ENCODE assay signal across 10 mouse cellular contexts in genomic region chr9:41470010-41470409, GRCm38 (mm10).
DNase-seq lines count a peak whose midpoint lies in the region; ATAC-seq and TF ChIP-seq lines count a peak whose summit lies in the region.
"Had no signal": no experiment of that assay in that cellular context is flagged by ENCODE, and none has a peak within 500 bp of the region (broad histone marks: within the 10 kb centered on the region; RNA-seq: fewer than 3 reads in every experiment).

No protein-coding gene starts in this region.

- no peak overlapping the region for H3K9ac ChIP-seq in midbrain, embryonic 12.5 days (replicated peaks)
- no peak overlapping the region for H3K9ac ChIP-seq in midbrain, embryonic 11.5 days (ENCODE audit: low read length)
- no peak overlapping the region for H3K9ac ChIP-seq in intestine, embryonic 16.5 days (ENCODE audit: low read depth, low read length)
- H3K9ac ChIP-seq: liver, embryonic 15.5 days had no signal

- intact Hi-C loops in gastrocnemius, adult 2 months (cut with DNase I) = no loop called here

- ATAC-seq in midbrain, embryonic 12.5 days (ENCODE audit: low FRiP score, low read depth) = no peak
- ATAC-seq in midbrain, embryonic 11.5 days (ENCODE audit: low FRiP score) = no peak
- ATAC-seq in intestine, embryonic 16.5 days = no peak
- ATAC-seq in granulocyte monocyte progenitor cell, adult 5-6 weeks (replicated peaks; ENCODE audit: poor library complexity, severe bottlenecking) = no peak

- peaks cover 20% of the 10 kb centered on the region for H3K4me1 ChIP-seq in midbrain, embryonic 12.5 days
- H3K4me1 ChIP-seq in midbrain, embryonic 11.5 days (ENCODE audit: control insufficient read depth, insufficient read depth, low read length) = peaks cover 10% of the 10 kb centered on the region; the same call in 1 of the 2 replicates
- no peaks in the 10 kb centered on the region for H3K4me1 ChIP-seq in intestine, embryonic 16.5 days (ENCODE audit: control insufficient read depth, insufficient read depth, low read length)
- H3K4me1 ChIP-seq: liver, embryonic 15.5 days had no signal

- H3K4me3 ChIP-seq in gastrocnemius, adult 2 months = no peak overlapping the region
- H3K4me3 ChIP-seq in midbrain, embryonic 12.5 days = no peak overlapping the region
- H3K4me3 ChIP-seq in midbrain, embryonic 11.5 days (ENCODE audit: low read depth, low read length) = no peak overlapping the region
- no peak overlapping the region for H3K4me3 ChIP-seq in intestine, embryonic 16.5 days (ENCODE audit: low read length)
- H3K4me3 ChIP-seq: liver, embryonic 15.5 days; myocyte had no signal

- WGBS in midbrain, embryonic 12.5 days = 67% methylated on average over 6 of the region's 6 CpGs
- 70% methylated on average over 6 of the region's 6 CpGs for WGBS in midbrain, embryonic 11.5 days
- 45% methylated on average over 6 of the region's 6 CpGs for WGBS in intestine, embryonic 16.5 days

- H3K27me3 ChIP-seq in midbrain, embryonic 12.5 days = no peaks in the 10 kb centered on the region
- no peaks in the 10 kb centered on the region for H3K27me3 ChIP-seq in midbrain, embryonic 11.5 days (ENCODE audit: control insufficient read depth, insufficient read depth, low read length)
- no peaks in the 10 kb centered on the region for H3K27me3 ChIP-seq in intestine, embryonic 16.5 days (replicated peaks; ENCODE audit: control insufficient read depth, insufficient read depth, low read length)
- H3K27me3 ChIP-seq: liver, embryonic 15.5 days had no signal

- no peak overlapping the region for H3K4me2 ChIP-seq in midbrain, embryonic 12.5 days (replicated peaks)
- H3K4me2 ChIP-seq in midbrain, embryonic 11.5 days = no peak overlapping the region
- H3K4me2 ChIP-seq in intestine, embryonic 16.5 days (ENCODE audit: low read depth, low read length) = no peak overlapping the region
- H3K4me2 ChIP-seq: liver, embryonic 15.5 days had no signal

- TF ChIP-seq CTCF in gastrocnemius, adult 2 months (IDR thresholded peaks at IDR 0.05) = no peak

- no peak for DNase-seq in gastrocnemius, adult 2 months
- no peak for DNase-seq in gastrocnemius, postnatal 4 days (ENCODE audit: low spot score in 2 of 2)
- no peak for DNase-seq in midbrain, embryonic 11.5 days (ENCODE audit: low spot score, missing footprints)
- no peak for DNase-seq in thymus, postnatal 4 days
- DNase-seq in cerebellum, adult 8-10 months = no peak

- H3K36me3 ChIP-seq in midbrain, embryonic 12.5 days = no peaks in the 10 kb centered on the region
- H3K36me3 ChIP-seq in midbrain, embryonic 11.5 days (ENCODE audit: control insufficient read depth, insufficient read depth, low read length) = no peaks in the 10 kb centered on the region
- H3K36me3 ChIP-seq in intestine, embryonic 16.5 days (ENCODE audit: control insufficient read depth, insufficient read depth, low read length) = no peaks in the 10 kb centered on the region
- H3K36me3 ChIP-seq: liver, embryonic 15.5 days had no signal

- 0 out of 2 replicates have a peak overlapping the region, but pooled peaks have one; percentile 31 for H3K27ac ChIP-seq in gastrocnemius, adult 2 months
- 0 out of 2 replicates have a peak overlapping the region, but pooled peaks have one; percentile 10 for H3K27ac ChIP-seq in midbrain, embryonic 12.5 days (replicated peaks)
- H3K27ac ChIP-seq in midbrain, embryonic 11.5 days (ENCODE audit: low read depth, low read length) = no peak overlapping the region
- peak overlapping the region; percentile 39 for H3K27ac ChIP-seq in intestine, embryonic 16.5 days (ENCODE audit: low read length)
- H3K27ac ChIP-seq: liver, embryonic 15.5 days had no signal

- H3K9me3 ChIP-seq in midbrain, embryonic 12.5 days = no peaks in the 10 kb centered on the region
- no peaks in the 10 kb centered on the region for H3K9me3 ChIP-seq in midbrain, embryonic 11.5 days (ENCODE audit: control insufficient read depth, low read length)
- H3K9me3 ChIP-seq in intestine, embryonic 16.5 days (ENCODE audit: control insufficient read depth, low read length) = no peaks in the 10 kb centered on the region
- H3K9me3 ChIP-seq: liver, embryonic 15.5 days had no signal
